8 mouse cellular contexts compared by ENCODE assay signal in genomic region chr2:57453896-57454679, GRCm38 (mm10).
DNase-seq lines count a peak whose midpoint lies in the region; ATAC-seq and TF ChIP-seq lines count a peak whose summit lies in the region.
"Had no signal": no experiment of that assay in that cellular context is flagged by ENCODE, and none has a peak within 500 bp of the region (broad histone marks: within the 10 kb centered on the region; RNA-seq: fewer than 3 reads in every experiment).

No protein-coding gene starts in this region.

- H3K27me3 ChIP-seq in midbrain, postnatal 0 days (ENCODE audit: insufficient read depth, low read length) = no peaks in the 10 kb centered on the region
- no peaks in the 10 kb centered on the region for H3K27me3 ChIP-seq in midbrain, embryonic 10.5 days (ENCODE audit: low read depth, poor library complexity, severe bottlenecking)
- H3K27me3 ChIP-seq in kidney, postnatal 0 days (ENCODE audit: insufficient read depth, low read length) = no peaks in the 10 kb centered on the region

- WGBS in midbrain, postnatal 0 days = 90% methylated on average over 5 of the region's 5 CpGs
- 89% methylated on average over 5 of the region's 5 CpGs for WGBS in midbrain, embryonic 10.5 days
- 69% methylated on average over 5 of the region's 5 CpGs for WGBS in kidney, postnatal 0 days

- DNase-seq in midbrain, postnatal 0 days (ENCODE audit: low spot score) = peak; percentile 3
- no peak for DNase-seq in midbrain, embryonic 10.5 days (ENCODE audit: low spot score)
- DNase-seq in fat pad, adult 2 months (ENCODE audit: extremely low read depth, low read depth, low spot score) = peak; percentile 73
- peak; percentile 21 for DNase-seq in kidney, postnatal 0 days (ENCODE audit: low spot score)
- peak; percentile 3 for DNase-seq in urinary bladder, postnatal 25 days (ENCODE audit: low spot score)
- DNase-seq in thymus, postnatal 10 days (ENCODE audit: low spot score in 2 of 2) = no peak

- H3K9ac ChIP-seq in midbrain, postnatal 0 days (replicated peaks; ENCODE audit: low read length, poor library complexity, severe bottlenecking) = no peak overlapping the region
- no peak overlapping the region for H3K9ac ChIP-seq in kidney, postnatal 0 days (ENCODE audit: low read depth, low read length)

- H3K27ac ChIP-seq in midbrain, postnatal 0 days (ENCODE audit: low read depth, low read length) = no peak overlapping the region
- H3K27ac ChIP-seq in midbrain, embryonic 10.5 days (replicated peaks) = no peak overlapping the region
- H3K27ac ChIP-seq in kidney, postnatal 0 days = peak overlapping the region; percentile 47

- H3K4me1 ChIP-seq in midbrain, postnatal 0 days (ENCODE audit: insufficient read depth, low read length) = no peaks in the 10 kb centered on the region
- H3K4me1 ChIP-seq in midbrain, embryonic 10.5 days = no peaks in the 10 kb centered on the region
- no peaks in the 10 kb centered on the region for H3K4me1 ChIP-seq in kidney, postnatal 0 days (replicated peaks; ENCODE audit: insufficient read depth, low read length)

- no peaks in the 10 kb centered on the region for H3K36me3 ChIP-seq in midbrain, postnatal 0 days (ENCODE audit: insufficient read depth, low read length)
- no peaks in the 10 kb centered on the region for H3K36me3 ChIP-seq in midbrain, embryonic 10.5 days
- no peaks in the 10 kb centered on the region for H3K36me3 ChIP-seq in kidney, postnatal 0 days (ENCODE audit: insufficient read depth, low read length)

- no peaks in the 10 kb centered on the region for H3K9me3 ChIP-seq in midbrain, postnatal 0 days (ENCODE audit: low read length)
- no peaks in the 10 kb centered on the region for H3K9me3 ChIP-seq in midbrain, embryonic 10.5 days (replicated peaks)
- H3K9me3 ChIP-seq in kidney, postnatal 0 days (replicated peaks; ENCODE audit: low read length) = no peaks in the 10 kb centered on the region

- no peak overlapping the region for H3K4me2 ChIP-seq in midbrain, postnatal 0 days (ENCODE audit: low read depth, low read length, poor library complexity, severe bottlenecking)
- no peak overlapping the region for H3K4me2 ChIP-seq in kidney, postnatal 0 days (ENCODE audit: low read length)

- no peak for ATAC-seq in midbrain, postnatal 0 days (ENCODE audit: low FRiP score)
- peak; percentile 79 for ATAC-seq in kidney, postnatal 0 days (replicated peaks; ENCODE audit: low FRiP score, low read depth)
- ATAC-seq in inflammation-experienced regulatory T-cells, adult 6 months = no peak

- no peak for TF ChIP-seq CTCF in midbrain, postnatal 0 days (IDR thresholded peaks at IDR 0.05)
- TF ChIP-seq CTCF in kidney, postnatal 0 days (IDR thresholded peaks at IDR 0.05; ENCODE audit: low read depth) = no peak

- H3K4me3 ChIP-seq in midbrain, postnatal 0 days (ENCODE audit: low read depth, low read length) = no peak overlapping the region
- H3K4me3 ChIP-seq in midbrain, embryonic 10.5 days = no peak overlapping the region
- H3K4me3 ChIP-seq in kidney, postnatal 0 days (replicated peaks; ENCODE audit: low read depth, low read length) = no peak overlapping the region
- H3K4me3 ChIP-seq: erythroblast, embryonic 14.5 days had no signal

Comparison
In these comparisons a context has a peak if more than half of its experiments do, and no peak if none do; other contexts are left out.
1. DNase-seq: peak in midbrain, postnatal 0 days (single experiment), fat pad, adult 2 months (single experiment), kidney, postnatal 0 days (single experiment) and urinary bladder, postnatal 25 days (single experiment); none in midbrain, embryonic 10.5 days (single experiment) and thymus, postnatal 10 days (0 of 2).